Mouse (Mus musculus) E14TG2a.4 (cell line): Measurements from ENCODE around the gene Olfr1045.

Source experiments
- CTCF ChIP-seq: conservative IDR thresholded peaks from 2 replicates; pipeline ENCODE4 v1.5.1; 2014; ENCODE audit warnings: low read length
- NANOG ChIP-seq: IDR thresholded peaks from 2 replicates; pipeline ENCODE4 v1.6.1; 2014; ENCODE audit warnings: borderline replicate concordance, low read length, mixed read lengths
- POU5F1 ChIP-seq: IDR thresholded peaks from 2 replicates; pipeline ENCODE4 v1.6.1; 2014; ENCODE audit warnings: low read length, borderline replicate concordance

DNA sequence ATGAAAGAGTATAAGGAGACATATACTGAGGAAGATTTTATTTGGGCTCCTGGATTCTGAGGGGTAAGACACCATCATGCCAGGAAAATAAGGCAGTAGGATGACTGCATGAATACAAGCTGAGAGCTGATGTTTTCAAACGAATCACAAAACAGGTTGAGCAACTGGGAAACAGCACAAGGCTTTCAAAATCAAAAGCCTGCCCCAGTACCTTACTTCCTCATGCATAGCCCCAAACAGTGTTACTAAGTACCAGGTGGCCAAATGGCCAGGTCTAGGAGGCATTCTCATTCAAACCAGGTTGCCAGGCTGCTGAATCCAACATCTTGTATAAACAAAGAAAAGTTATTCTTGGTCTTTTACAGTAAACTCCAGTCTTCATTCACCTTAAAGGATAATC is 6.9 kb downstream of the Olfr1045 start:
- no peak for TF ChIP-seq CTCF
- no peak for TF ChIP-seq POU5F1
- TF ChIP-seq NANOG: no peak
